Mouse (Mus musculus): ENCODE data around the gene Kremen1. TPM values are rescaled to one million over a fixed set of nuclear protein-coding genes. Genes with fewer than 3 reads are reported as not detected.

Kremen1 gene
- polyA plus RNA-seq, 1 experiment from 2014 or later, result 2.6 TPM

GRCm38 (mm10) chr11:5272066-5272360 is 10.7 kb upstream of the Kremen1 start:
- no peak overlapping the region for H3K4me3 ChIP-seq (ENCODE audit: low read depth, low read length)
- H3K4me1 ChIP-seq (ENCODE audit: control insufficient read depth, insufficient read depth, low read length), result peaks cover 9% of the 10 kb centered on the region; the same call in 1 of the 2 replicates
- no peak overlapping the region; the same call in 1 of the 2 replicates for H3K9ac ChIP-seq (ENCODE audit: low read length)
- H3K27me3 ChIP-seq (replicated peaks; ENCODE audit: control insufficient read depth, insufficient read depth, low read length), result no peaks in the 10 kb centered on the region
- DNase-seq (ENCODE audit: low spot score) (peak; percentile 27), ATAC-seq (no peak)
- H3K36me3 ChIP-seq (ENCODE audit: control insufficient read depth, insufficient read depth, low read length), result no peaks in the 10 kb centered on the region
- no peak overlapping the region for H3K27ac ChIP-seq (ENCODE audit: low read depth, low read length)
- H3K4me2 ChIP-seq (ENCODE audit: low read length), result no peak overlapping the region
- no peaks in the 10 kb centered on the region for H3K9me3 ChIP-seq (replicated peaks; ENCODE audit: control insufficient read depth, low read length)
- WGBS, result 44% methylated on average over 4 of the region's 4 CpGs

GRCm38 (mm10) chr11:5271274-5272065 is 10.1 kb upstream of the Kremen1 start:
- peak; percentile 37; the same call in 1 of the 2 replicates for ATAC-seq
- Histone ChIP-seq H3K4me1 (ENCODE audit: control insufficient read depth, insufficient read depth, low read length) (peaks cover 9% of the 10 kb centered on the region; the same call in 1 of the 2 replicates), H3K4me3 (ENCODE audit: low read depth, low read length) (no peak overlapping the region), H3K4me2 (ENCODE audit: low read length) (no peak overlapping the region), H3K27me3 (replicated peaks; ENCODE audit: control insufficient read depth, insufficient read depth, low read length) (no peaks in the 10 kb centered on the region), H3K36me3 (ENCODE audit: control insufficient read depth, insufficient read depth, low read length) (no peaks in the 10 kb centered on the region), H3K9me3 (replicated peaks; ENCODE audit: control insufficient read depth, low read length) (no peaks in the 10 kb centered on the region), H3K27ac (ENCODE audit: low read depth, low read length) (peak overlapping the region; percentile 52; the same call in 1 of the 2 replicates), H3K9ac (ENCODE audit: low read length) (no peak overlapping the region; the same call in 1 of the 2 replicates)
- DNase-seq (ENCODE audit: low spot score), result peak; percentile 16
- 45% methylated on average over 9 of the region's 9 CpGs for WGBS

GRCm38 (mm10) chr11:5269846-5270461 is 8.6 kb upstream of the Kremen1 start:
- Histone ChIP-seq H3K36me3 (ENCODE audit: control insufficient read depth, insufficient read depth, low read length) (no peaks in the 10 kb centered on the region), H3K27me3 (replicated peaks; ENCODE audit: control insufficient read depth, insufficient read depth, low read length) (no peaks in the 10 kb centered on the region), H3K27ac (ENCODE audit: low read depth, low read length) (no peak overlapping the region), H3K4me3 (ENCODE audit: low read depth, low read length) (no peak overlapping the region), H3K9me3 (replicated peaks; ENCODE audit: control insufficient read depth, low read length) (no peaks in the 10 kb centered on the region), H3K4me2 (ENCODE audit: low read length) (no peak overlapping the region), H3K9ac (ENCODE audit: low read length) (no peak overlapping the region), H3K4me1 (ENCODE audit: control insufficient read depth, insufficient read depth, low read length) (peaks cover 9% of the 10 kb centered on the region; the same call in 1 of the 2 replicates)
- DNase-seq (ENCODE audit: low spot score), result no peak
- ATAC-seq, result no peak
- whole genome bisulfite sequencing, result 84% methylated on average over 8 of the region's 8 CpGs

GRCm38 (mm10) chr11:5265764-5266163 is 4.4 kb upstream of the Kremen1 start:
- no peaks in the 10 kb centered on the region for H3K27me3 ChIP-seq (replicated peaks; ENCODE audit: control insufficient read depth, insufficient read depth, low read length)
- no peak overlapping the region for H3K27ac ChIP-seq (ENCODE audit: low read depth, low read length)
- H3K4me2 ChIP-seq (ENCODE audit: low read length), result no peak overlapping the region
- no peak overlapping the region for H3K4me3 ChIP-seq (ENCODE audit: low read depth, low read length)
- H3K36me3 ChIP-seq (ENCODE audit: control insufficient read depth, insufficient read depth, low read length), result no peaks in the 10 kb centered on the region
- DNase-seq (ENCODE audit: low spot score) (no peak), ATAC-seq (no peak)
- H3K9me3 ChIP-seq (replicated peaks; ENCODE audit: control insufficient read depth, low read length), result no peaks in the 10 kb centered on the region
- no peak overlapping the region for H3K9ac ChIP-seq (ENCODE audit: low read length)
- H3K4me1 ChIP-seq (ENCODE audit: control insufficient read depth, insufficient read depth, low read length), result no peaks in the 10 kb centered on the region
- WGBS, result 79% methylated on average over 8 of the region's 8 CpGs

GRCm38 (mm10) chr11:5263078-5263730 is 1.8 kb upstream of the Kremen1 start:
- no peaks in the 10 kb centered on the region for H3K27me3 ChIP-seq (replicated peaks; ENCODE audit: control insufficient read depth, insufficient read depth, low read length)
- H3K4me3 ChIP-seq (ENCODE audit: low read depth, low read length), result no peak overlapping the region
- WGBS, result 64% methylated on average over 26 of the region's 26 CpGs
- no peak for DNase-seq (ENCODE audit: low spot score)
- H3K4me2 ChIP-seq (ENCODE audit: low read length), result no peak overlapping the region
- H3K9ac ChIP-seq (ENCODE audit: low read length), result no peak overlapping the region
- H3K36me3 ChIP-seq (ENCODE audit: control insufficient read depth, insufficient read depth, low read length), result no peaks in the 10 kb centered on the region
- no peaks in the 10 kb centered on the region for H3K4me1 ChIP-seq (ENCODE audit: control insufficient read depth, insufficient read depth, low read length)
- H3K9me3 ChIP-seq (replicated peaks; ENCODE audit: control insufficient read depth, low read length), result no peaks in the 10 kb centered on the region
- ATAC-seq, result no peak
- no peak overlapping the region for H3K27ac ChIP-seq (ENCODE audit: low read depth, low read length)

GRCm38 (mm10) chr11:5260942-5261459 is 357 bp downstream of the Kremen1 start:
- ATAC-seq, result no peak; the same call in 1 of the 2 replicates
- peak overlapping the region; percentile 78 for H3K4me2 ChIP-seq (ENCODE audit: low read length)
- DNase-seq (ENCODE audit: low spot score), result peak; percentile 49
- no peaks in the 10 kb centered on the region for H3K9me3 ChIP-seq (replicated peaks; ENCODE audit: control insufficient read depth, low read length)
- peak overlapping the region; percentile 76 for H3K9ac ChIP-seq (ENCODE audit: low read length)
- no peaks in the 10 kb centered on the region for H3K36me3 ChIP-seq (ENCODE audit: control insufficient read depth, insufficient read depth, low read length)
- H3K4me3 ChIP-seq (ENCODE audit: low read depth, low read length), result peak overlapping the region; percentile 77
- no peak overlapping the region for H3K27ac ChIP-seq (ENCODE audit: low read depth, low read length)
- peaks cover 12% of the 10 kb centered on the region for H3K4me1 ChIP-seq (ENCODE audit: control insufficient read depth, insufficient read depth, low read length)
- H3K27me3 ChIP-seq (replicated peaks; ENCODE audit: control insufficient read depth, insufficient read depth, low read length), result no peaks in the 10 kb centered on the region
- 2% methylated on average over 34 of the region's 42 CpGs for WGBS

- DNase-seq (ENCODE audit: low spot score) (no peak), ATAC-seq (no peak)
- H3K36me3 ChIP-seq (ENCODE audit: control insufficient read depth, insufficient read depth, low read length), result no peaks in the 10 kb centered on the region
- H3K4me3 ChIP-seq (ENCODE audit: low read depth, low read length), result 0 out of 2 replicates have a peak overlapping the region, but pooled peaks have one; percentile 77
- peak overlapping the region; percentile 78 for H3K4me2 ChIP-seq (ENCODE audit: low read length)
- H3K9ac ChIP-seq (ENCODE audit: low read length), result no peak overlapping the region
- peaks cover 20% of the 10 kb centered on the region for H3K4me1 ChIP-seq (ENCODE audit: control insufficient read depth, insufficient read depth, low read length)
- H3K27ac ChIP-seq (ENCODE audit: low read depth, low read length), result no peak overlapping the region
- H3K27me3 ChIP-seq (replicated peaks; ENCODE audit: control insufficient read depth, insufficient read depth, low read length), result no peaks in the 10 kb centered on the region
- WGBS, result 50% methylated on average over 10 of the region's 10 CpGs
- H3K9me3 ChIP-seq (replicated peaks; ENCODE audit: control insufficient read depth, low read length), result no peaks in the 10 kb centered on the region
Observed at GRCm38 (mm10) chr11:5259944-5260598, 1.3 kb downstream of the Kremen1 start.

- H3K27ac ChIP-seq (ENCODE audit: low read depth, low read length), result no peak overlapping the region
- H3K36me3 ChIP-seq (ENCODE audit: control insufficient read depth, insufficient read depth, low read length), result no peaks in the 10 kb centered on the region
- H3K9me3 ChIP-seq (replicated peaks; ENCODE audit: control insufficient read depth, low read length), result no peaks in the 10 kb centered on the region
- no peak overlapping the region for H3K9ac ChIP-seq (ENCODE audit: low read length)
- 96% methylated on average over 6 of the region's 6 CpGs for WGBS
- peaks cover 30% of the 10 kb centered on the region for H3K4me1 ChIP-seq (ENCODE audit: control insufficient read depth, insufficient read depth, low read length)
- H3K27me3 ChIP-seq (replicated peaks; ENCODE audit: control insufficient read depth, insufficient read depth, low read length), result no peaks in the 10 kb centered on the region
- H3K4me2 ChIP-seq (ENCODE audit: low read length), result no peak overlapping the region
- DNase-seq (ENCODE audit: low spot score) (no peak), ATAC-seq (no peak)
- H3K4me3 ChIP-seq (ENCODE audit: low read depth, low read length), result no peak overlapping the region
Observed at GRCm38 (mm10) chr11:5258036-5258435, 3.3 kb downstream of the Kremen1 start.

All from forebrain, embryonic 14.5 days (tissue).